Mouse (Mus musculus) stomach, embryonic 15.5 days (tissue): ENCODE results near the gene Cped1. TPM values are rescaled to one million over a fixed set of nuclear protein-coding genes. Genes with fewer than 3 reads are reported as not detected.

Experiments
- ATAC-seq: fragments of 200-750 bp; cut with Nextera tagmentation; 2 replicates; pipeline ENCODE4 v1.8.0; 2017; ENCODE audit warnings: low read depth, moderate number of reproducible peaks, moderate TSS enrichment; ENCODE audit not compliant: insufficient read depth, low FRiP score
- H3K27ac ChIP-seq: fragments of 300-500 bp; sonication (generic); 2 replicates; pipeline ENCODE4 v1.5.1; 2015; ENCODE audit warnings: mild to moderate bottlenecking, inconsistent platforms
- H3K27me3 ChIP-seq: fragments of 300-500 bp; sonication (generic); replicated peaks from 2 replicates; pipeline ENCODE4 v1.6.1; 2015; ENCODE audit warnings: inconsistent platforms
- H3K36me3 ChIP-seq: fragments of 300-500 bp; sonication (generic); 2 replicates; pipeline ENCODE4 v1.6.1; 2015; ENCODE audit warnings: inconsistent platforms
- H3K4me1 ChIP-seq: fragments of 300-500 bp; sonication (generic); 2 replicates; pipeline ENCODE4 v1.6.1; 2015; ENCODE audit warnings: inconsistent platforms
- H3K4me2 ChIP-seq: fragments of 300-500 bp; sonication (generic); 2 replicates; pipeline ENCODE4 v1.6.1; 2015; ENCODE audit warnings: mild to moderate bottlenecking, inconsistent platforms
- H3K4me3 ChIP-seq: fragments of 300-500 bp; sonication (generic); replicated peaks from 2 replicates; pipeline ENCODE4 v1.5.1; 2015; ENCODE audit warnings: inconsistent platforms
- H3K9ac ChIP-seq: fragments of 300-500 bp; sonication (generic); 2 replicates; pipeline ENCODE4 v1.6.1; 2015; ENCODE audit warnings: inconsistent platforms
- H3K9me3 ChIP-seq: fragments of 300-500 bp; sonication (generic); 2 replicates; pipeline ENCODE4 v1.6.1; 2016; ENCODE audit warnings: inconsistent platforms
- WGBS: fragments of 180-500 bp; shearing (Covaris S2); methylation state at CpG from one replicate; pipeline ENCODE4 v1.1.7; 2015; 5-methylcytosine and 5-hydroxymethylcytosine counted together
- polyA plus RNA-seq: library from polyadenylated mRNA; unstranded; fragments of >200 nt; fragmentation: Nextera tagmentation; extraction: Ambion mirVana; gene quantifications from 2 replicates; pipeline ENCODE4 v1.2.1, GENCODE M21; 2015

Cped1 gene
- polyA plus RNA-seq, 1 experiment from 2014 or later, result 20.4 TPM

DNA sequence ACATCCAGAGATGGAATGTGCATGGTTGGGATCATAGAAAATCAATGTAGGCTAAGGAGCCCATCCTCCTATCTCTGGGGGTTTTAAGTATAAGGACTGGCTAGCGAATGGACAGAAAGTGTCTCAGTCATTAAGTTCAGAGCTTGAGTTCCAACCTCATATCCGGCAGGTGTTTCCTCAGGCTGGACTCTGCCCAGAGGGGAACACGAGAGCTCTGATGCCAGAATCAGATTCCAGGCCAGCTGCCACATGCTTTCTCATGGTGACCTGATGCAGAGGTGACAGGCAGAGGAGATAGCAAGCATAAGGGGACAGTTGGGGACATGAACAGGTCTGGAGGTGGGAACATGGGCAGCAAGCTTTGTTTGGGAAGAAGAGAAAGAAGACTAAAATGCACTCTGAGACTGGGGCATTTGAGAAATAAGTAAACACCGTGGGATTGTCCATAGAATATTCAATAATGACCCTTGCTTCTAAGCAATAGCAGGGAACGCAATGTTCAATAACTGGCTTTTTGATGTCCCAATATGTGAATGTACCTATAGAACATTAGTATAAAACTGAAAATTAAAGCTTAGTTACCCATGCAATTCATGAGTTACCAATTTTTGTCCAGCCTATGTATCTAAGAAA lies 15.7 kb downstream of the Cped1 start:
- 85% methylated on average over 5 of the region's 5 CpGs for WGBS
- peaks cover 17% of the 10 kb centered on the region for H3K4me1 ChIP-seq
- H3K27ac ChIP-seq, result no peak overlapping the region
- H3K4me2 ChIP-seq, result no peak overlapping the region
- H3K4me3 ChIP-seq, result no peak overlapping the region
- no peaks in the 10 kb centered on the region for H3K27me3 ChIP-seq
- no peaks in the 10 kb centered on the region for H3K9me3 ChIP-seq
- ATAC-seq, result no peak
- no peak overlapping the region for H3K9ac ChIP-seq
- no peaks in the 10 kb centered on the region for H3K36me3 ChIP-seq

DNA sequence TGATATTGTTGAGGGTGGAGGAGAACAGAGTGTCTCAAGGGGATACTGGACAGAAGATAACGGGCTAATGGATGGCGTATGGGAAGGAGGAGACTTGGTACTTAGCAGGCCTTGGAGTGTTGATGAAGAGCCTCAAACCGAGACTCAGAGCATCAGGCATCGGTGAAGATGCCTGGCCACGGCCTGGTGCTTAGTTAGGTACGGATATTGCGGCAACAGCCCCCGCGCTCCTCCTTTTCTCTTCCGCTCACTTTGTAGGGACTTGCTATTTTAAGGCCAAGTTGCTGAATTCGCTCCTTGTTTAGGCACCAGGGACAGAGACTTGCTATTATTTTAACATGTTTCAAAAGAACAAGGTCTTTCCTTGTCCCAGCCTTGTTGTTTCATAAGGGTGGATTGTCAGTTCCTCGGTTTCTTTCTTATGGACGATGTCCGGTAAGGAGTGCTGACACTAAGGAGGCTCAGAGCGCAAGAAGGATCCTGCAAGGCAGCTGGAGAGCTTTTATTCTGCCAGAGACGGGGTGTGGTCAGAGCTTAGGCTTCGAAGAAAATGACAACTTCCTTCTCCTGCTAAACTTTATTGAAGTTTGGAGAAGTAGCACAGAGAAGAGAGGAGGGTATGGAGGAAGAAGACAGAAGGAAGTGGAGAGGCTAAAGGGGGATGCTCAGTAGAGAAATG lies 16.9 kb downstream of the Cped1 start:
- H3K9me3 ChIP-seq, result no peaks in the 10 kb centered on the region
- H3K4me1 ChIP-seq, result peaks cover 17% of the 10 kb centered on the region
- H3K4me2 ChIP-seq, result peak overlapping the region; percentile 17
- H3K36me3 ChIP-seq, result no peaks in the 10 kb centered on the region
- H3K9ac ChIP-seq, result no peak overlapping the region
- H3K27ac ChIP-seq, result peak overlapping the region; percentile 80
- ATAC-seq, result no peak
- H3K4me3 ChIP-seq, result no peak overlapping the region
- 54% methylated on average over 17 of the region's 17 CpGs for WGBS
- H3K27me3 ChIP-seq, result no peaks in the 10 kb centered on the region

DNA sequence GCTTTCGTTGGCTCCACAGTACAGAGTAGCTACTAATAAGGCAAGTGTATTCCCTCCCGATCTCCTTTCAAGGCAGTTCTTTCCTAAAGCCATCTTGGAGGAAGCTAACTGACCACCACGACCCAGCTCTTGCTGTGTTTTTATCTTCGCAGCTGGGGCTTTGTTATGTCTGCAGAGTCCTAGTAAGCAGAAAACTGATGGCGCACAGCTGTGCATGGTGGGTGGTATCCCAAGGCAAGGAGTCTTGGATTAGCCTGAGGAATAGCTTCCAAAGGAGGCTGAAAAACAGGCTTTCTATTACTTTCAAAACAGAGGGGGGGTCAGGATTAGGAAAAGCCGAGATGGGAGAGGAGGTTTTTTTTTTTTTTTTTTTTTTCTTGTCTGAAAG lies 17.5 kb downstream of the Cped1 start:
- H3K4me1 ChIP-seq, result peaks cover 12% of the 10 kb centered on the region
- no peak overlapping the region for H3K9ac ChIP-seq
- H3K9me3 ChIP-seq, result no peaks in the 10 kb centered on the region
- 18% methylated on average over 6 of the region's 6 CpGs for WGBS
- H3K36me3 ChIP-seq, result no peaks in the 10 kb centered on the region
- peak; percentile 82 for ATAC-seq
- peak overlapping the region; percentile 80 for H3K27ac ChIP-seq
- no peak overlapping the region for H3K4me3 ChIP-seq
- H3K4me2 ChIP-seq, result peak overlapping the region; percentile 26
- H3K27me3 ChIP-seq, result no peaks in the 10 kb centered on the region

DNA sequence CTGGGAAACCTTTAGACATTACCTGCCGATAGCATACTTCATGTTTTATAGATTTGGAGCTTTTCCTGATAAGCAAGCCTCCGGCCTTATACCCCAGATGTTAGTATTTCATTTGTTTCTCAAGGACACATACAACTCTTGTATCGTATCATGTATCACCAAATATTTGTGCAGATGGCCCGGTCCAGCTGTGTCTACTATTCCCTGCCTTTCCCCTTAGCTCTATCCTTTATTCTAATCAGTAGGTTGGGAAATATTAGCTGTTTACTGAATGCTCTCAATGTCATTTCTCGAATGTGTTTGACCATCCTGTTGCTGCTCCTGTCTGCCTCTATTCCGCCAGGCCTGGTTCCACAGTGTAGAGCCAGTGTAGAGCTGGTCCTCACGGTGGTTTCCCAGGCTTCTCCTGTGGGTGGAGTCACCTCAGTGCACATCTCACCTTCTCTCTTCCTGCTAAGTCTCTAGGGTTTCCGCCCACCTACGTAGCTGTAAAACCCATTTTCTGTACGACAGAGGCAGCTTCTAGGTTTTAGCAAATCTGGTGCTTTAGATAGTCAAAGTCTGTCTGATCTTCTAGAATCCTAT lies 18.3 kb downstream of the Cped1 start:
- Histone ChIP-seq H3K9me3 (no peaks in the 10 kb centered on the region), H3K27me3 (no peaks in the 10 kb centered on the region), H3K4me1 (peaks cover 9% of the 10 kb centered on the region), H3K27ac (peak overlapping the region; percentile 80), H3K9ac (no peak overlapping the region), H3K36me3 (no peaks in the 10 kb centered on the region), H3K4me2 (no peak overlapping the region), H3K4me3 (no peak overlapping the region)
- 69% methylated on average over 10 of the region's 10 CpGs for WGBS
- ATAC-seq, result no peak

DNA sequence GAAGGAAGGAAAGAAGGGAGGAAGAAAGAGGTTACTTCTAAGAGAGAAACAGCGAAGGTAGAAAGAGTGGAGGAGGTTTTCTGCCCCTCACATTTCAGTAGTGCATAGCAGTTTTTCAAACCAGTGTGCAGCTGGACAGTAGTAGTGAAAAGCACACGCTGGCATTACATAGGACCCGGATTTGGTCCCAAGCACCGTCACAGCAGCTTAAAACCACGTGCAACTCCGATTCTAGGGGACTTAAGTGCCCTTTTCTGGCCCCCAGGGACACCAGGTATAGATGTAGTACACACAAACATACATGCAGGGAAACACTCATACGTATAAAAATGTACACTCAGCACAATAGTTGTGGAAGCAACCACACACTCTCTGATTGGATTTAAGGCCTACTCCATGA lies 22.6 kb downstream of the Cped1 start:
- 92% methylated on average over 7 of the region's 7 CpGs for WGBS
- H3K27me3 ChIP-seq, result no peaks in the 10 kb centered on the region
- ATAC-seq, result no peak
- H3K4me1 ChIP-seq, result no peaks in the 10 kb centered on the region
- no peak overlapping the region for H3K4me3 ChIP-seq
- H3K4me2 ChIP-seq, result no peak overlapping the region
- H3K36me3 ChIP-seq, result no peaks in the 10 kb centered on the region
- H3K27ac ChIP-seq, result no peak overlapping the region
- no peak overlapping the region for H3K9ac ChIP-seq
- H3K9me3 ChIP-seq, result no peaks in the 10 kb centered on the region

DNA sequence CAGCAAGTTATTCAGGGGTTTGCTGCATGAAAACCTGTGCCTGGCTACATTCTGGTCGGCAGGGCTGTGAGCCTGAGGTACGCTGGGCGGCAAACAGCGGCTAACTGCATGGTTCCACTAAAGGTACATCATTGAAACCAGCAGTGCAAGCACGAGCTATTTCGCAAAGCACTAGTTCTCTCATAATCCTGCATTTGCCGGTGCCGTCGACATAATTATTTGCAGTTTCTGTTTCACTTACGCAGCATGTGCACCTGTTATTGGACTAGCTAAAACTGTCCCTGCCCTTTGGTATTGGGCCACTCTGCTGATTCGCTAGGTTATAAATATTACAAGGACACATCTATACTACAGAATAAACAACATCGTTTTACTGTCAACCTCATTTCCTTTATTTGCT lies 24.5 kb downstream of the Cped1 start:
- Histone ChIP-seq H3K27me3 (no peaks in the 10 kb centered on the region), H3K4me1 (no peaks in the 10 kb centered on the region), H3K27ac (no peak overlapping the region), H3K36me3 (no peaks in the 10 kb centered on the region), H3K4me3 (no peak overlapping the region), H3K9me3 (no peaks in the 10 kb centered on the region), H3K4me2 (no peak overlapping the region), H3K9ac (no peak overlapping the region)
- no peak for ATAC-seq
- WGBS, result 83% methylated on average over 12 of the region's 12 CpGs

DNA sequence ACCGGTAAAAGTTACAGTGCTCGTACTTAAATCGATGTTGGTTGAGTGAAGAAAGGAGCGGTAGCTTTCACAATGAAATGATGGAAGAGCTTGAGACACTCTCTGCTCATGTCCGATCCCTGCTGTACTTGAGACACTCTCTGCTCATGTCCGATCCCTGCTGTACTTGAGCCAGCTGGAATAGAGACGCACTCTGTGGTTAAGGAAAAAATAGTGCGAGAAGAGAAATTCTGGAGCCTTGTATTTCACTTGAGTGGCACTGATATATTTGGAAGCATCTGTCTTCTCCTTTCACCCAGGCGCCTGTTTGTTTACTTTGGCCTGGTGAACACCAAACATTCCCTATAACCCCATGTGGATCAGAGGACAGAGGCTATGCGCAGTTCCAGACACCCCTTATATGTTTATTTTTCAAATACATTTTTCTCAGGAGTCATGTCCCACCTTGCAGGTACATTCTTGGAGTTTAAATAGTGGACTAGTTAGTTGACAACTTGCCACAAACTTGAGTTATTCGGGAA lies 25.1 kb downstream of the Cped1 start:
- no peak for ATAC-seq
- H3K4me1 ChIP-seq, result no peaks in the 10 kb centered on the region
- H3K9ac ChIP-seq, result no peak overlapping the region
- H3K27me3 ChIP-seq, result no peaks in the 10 kb centered on the region
- H3K4me3 ChIP-seq, result no peak overlapping the region
- no peak overlapping the region for H3K27ac ChIP-seq
- no peaks in the 10 kb centered on the region for H3K36me3 ChIP-seq
- 81% methylated on average over 11 of the region's 11 CpGs for WGBS
- no peaks in the 10 kb centered on the region for H3K9me3 ChIP-seq
- H3K4me2 ChIP-seq, result no peak overlapping the region

DNA sequence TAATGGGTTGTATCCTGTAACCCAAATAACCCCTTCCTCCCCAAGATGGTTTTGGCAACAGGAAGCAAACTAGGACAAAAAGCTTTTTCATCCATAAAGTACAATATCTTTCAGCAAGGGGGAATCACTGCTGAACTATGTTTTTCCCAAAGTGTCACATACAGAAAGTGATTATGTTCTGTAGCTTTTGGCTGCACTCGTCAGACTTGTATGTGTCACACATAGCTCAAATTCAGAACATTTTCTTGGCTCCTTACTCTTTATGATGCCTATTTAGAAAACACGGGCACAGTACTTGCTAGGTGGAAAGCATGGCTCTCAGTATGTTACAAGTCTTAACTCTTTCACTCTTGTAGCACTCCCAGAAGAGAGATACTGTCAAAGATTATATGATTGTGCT lies 25.8 kb downstream of the Cped1 start:
- H3K27ac ChIP-seq, result no peak overlapping the region
- WGBS, result 62% methylated on average over 2 of the region's 2 CpGs
- no peak for ATAC-seq
- H3K27me3 ChIP-seq, result no peaks in the 10 kb centered on the region
- H3K4me1 ChIP-seq, result no peaks in the 10 kb centered on the region
- H3K9ac ChIP-seq, result no peak overlapping the region
- H3K4me2 ChIP-seq, result no peak overlapping the region
- no peak overlapping the region for H3K4me3 ChIP-seq
- no peaks in the 10 kb centered on the region for H3K36me3 ChIP-seq
- no peaks in the 10 kb centered on the region for H3K9me3 ChIP-seq

DNA sequence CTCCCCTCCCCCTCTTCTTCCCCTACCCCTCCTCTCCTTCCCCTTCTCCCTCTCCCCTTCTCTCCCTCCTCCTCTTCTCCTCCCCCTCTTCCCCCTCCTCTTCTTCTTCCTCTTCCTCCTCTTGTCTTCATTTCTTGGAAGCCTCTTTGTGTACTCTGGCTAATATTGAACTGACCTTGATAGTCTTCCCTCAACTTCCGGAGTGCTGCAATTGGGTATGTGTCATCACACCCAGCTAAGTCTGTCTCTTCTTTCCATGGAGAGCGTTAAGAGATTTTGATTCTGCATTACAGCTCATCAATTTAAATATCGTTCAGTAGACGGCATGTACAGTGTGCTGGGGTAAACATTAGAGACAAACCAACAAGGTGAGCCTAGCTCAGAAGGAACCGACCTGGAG lies 26.4 kb downstream of the Cped1 start:
- H3K4me2 ChIP-seq, result no peak overlapping the region
- H3K27me3 ChIP-seq, result no peaks in the 10 kb centered on the region
- no peak overlapping the region for H3K27ac ChIP-seq
- 70% methylated on average over 5 of the region's 5 CpGs for WGBS
- no peaks in the 10 kb centered on the region for H3K4me1 ChIP-seq
- H3K9ac ChIP-seq, result no peak overlapping the region
- no peak overlapping the region for H3K4me3 ChIP-seq
- no peaks in the 10 kb centered on the region for H3K36me3 ChIP-seq
- H3K9me3 ChIP-seq, result no peaks in the 10 kb centered on the region
- ATAC-seq, result no peak

DNA sequence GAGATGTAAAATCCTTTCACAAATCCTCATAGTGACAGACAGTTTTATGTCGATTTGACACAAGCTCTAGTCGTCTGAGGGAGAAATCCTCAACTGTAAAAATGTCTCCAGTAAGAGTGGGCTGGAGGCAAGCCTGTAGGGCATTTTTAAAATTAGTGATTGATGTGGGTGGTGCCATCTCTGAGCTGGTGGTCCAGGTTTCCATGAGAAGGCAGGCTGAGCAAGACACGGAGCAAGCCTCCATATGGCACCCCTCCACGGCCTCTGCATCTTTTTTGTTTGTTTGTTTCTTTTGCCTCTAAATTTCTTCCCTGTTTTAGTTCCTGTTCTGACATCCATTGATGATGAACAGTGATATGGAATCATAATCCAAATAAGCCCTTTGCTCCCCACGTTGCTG lies 26.8 kb downstream of the Cped1 start:
- H3K9ac ChIP-seq, result no peak overlapping the region
- H3K36me3 ChIP-seq, result no peaks in the 10 kb centered on the region
- no peak overlapping the region for H3K4me3 ChIP-seq
- WGBS, result 67% methylated on average over 5 of the region's 5 CpGs
- no peak overlapping the region for H3K27ac ChIP-seq
- ATAC-seq, result no peak
- no peak overlapping the region for H3K4me2 ChIP-seq
- H3K27me3 ChIP-seq, result no peaks in the 10 kb centered on the region
- H3K9me3 ChIP-seq, result no peaks in the 10 kb centered on the region
- no peaks in the 10 kb centered on the region for H3K4me1 ChIP-seq

DNA sequence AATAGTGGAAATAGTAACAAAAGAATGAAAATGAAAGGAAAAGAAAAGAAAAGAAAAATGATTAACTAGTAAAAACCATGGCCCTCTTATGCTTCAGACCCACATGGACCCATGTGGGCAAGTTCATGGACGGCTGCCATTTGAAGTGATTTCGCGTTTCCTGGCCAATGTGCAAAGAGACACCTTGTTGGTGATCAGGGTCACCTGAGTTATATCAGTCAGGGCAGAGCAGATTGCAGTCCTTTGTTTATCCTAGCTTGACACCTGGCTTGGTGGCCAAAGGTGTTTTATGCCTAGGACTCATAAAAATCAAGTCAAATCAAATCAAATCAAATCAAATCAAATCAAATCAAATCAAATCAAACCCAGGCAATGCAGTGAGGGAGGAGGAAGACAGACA lies 27.7 kb downstream of the Cped1 start:
- ATAC-seq, result no peak
- Histone ChIP-seq H3K4me3 (no peak overlapping the region), H3K9ac (no peak overlapping the region), H3K27me3 (no peaks in the 10 kb centered on the region), H3K36me3 (no peaks in the 10 kb centered on the region), H3K4me2 (no peak overlapping the region), H3K27ac (no peak overlapping the region), H3K4me1 (no peaks in the 10 kb centered on the region), H3K9me3 (no peaks in the 10 kb centered on the region)
- 89% methylated on average over 3 of the region's 3 CpGs for WGBS

DNA sequence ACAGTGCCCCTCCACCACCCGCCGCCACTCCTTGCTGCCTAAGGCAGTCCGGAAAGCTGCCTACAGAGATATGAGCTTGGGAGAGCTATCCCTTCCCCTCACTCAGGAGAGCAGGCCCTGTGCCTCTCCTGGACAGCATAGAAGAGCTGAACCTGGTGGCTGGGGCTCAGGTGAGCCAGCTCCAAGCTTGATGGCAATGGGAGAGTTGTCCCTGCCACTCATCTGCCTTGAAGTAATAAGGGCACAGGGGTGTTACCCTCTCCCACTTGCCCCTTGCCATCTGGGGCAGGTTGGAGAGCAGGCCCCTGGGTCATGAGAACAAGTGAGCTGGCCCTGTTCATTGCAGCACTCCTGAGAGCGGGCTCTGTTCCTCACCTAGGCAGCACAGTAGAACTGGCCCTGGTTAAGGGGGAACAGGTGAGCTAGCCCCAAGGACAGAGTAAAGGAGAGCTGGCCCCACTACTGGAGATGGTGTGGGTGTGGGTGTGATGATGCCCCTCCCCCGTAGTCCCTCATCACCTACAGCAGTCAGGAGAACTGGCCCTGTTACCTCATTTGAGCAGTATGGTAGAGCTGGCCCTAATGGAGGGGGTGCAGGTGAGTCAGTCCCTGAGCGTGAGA lies 28.7 kb downstream of the Cped1 start:
- Histone ChIP-seq H3K36me3 (no peaks in the 10 kb centered on the region), H3K27ac (no peak overlapping the region), H3K4me1 (no peaks in the 10 kb centered on the region), H3K4me3 (no peak overlapping the region), H3K9ac (no peak overlapping the region), H3K9me3 (no peaks in the 10 kb centered on the region), H3K27me3 (no peaks in the 10 kb centered on the region), H3K4me2 (no peak overlapping the region)
- no peak for ATAC-seq
- 87% methylated on average over 6 of the region's 6 CpGs for WGBS
